Mouse (Mus musculus) limb, embryonic 14.5 days (tissue): ENCODE results near the gene Armh2. TPM values are rescaled to one million over a fixed set of nuclear protein-coding genes. Genes with fewer than 3 reads are reported as not detected.
A peak's percentile ranks its signal among the peaks of the same experiment; 100 is the strongest.

Experiments used
- ATAC-seq: fragments of 200-750 bp; cut with Nextera tagmentation; 2 replicates; pipeline ENCODE4 v1.8.0; 2017; ENCODE audit warnings: low read depth, moderate number of reproducible peaks, moderate TSS enrichment; ENCODE audit not compliant: low FRiP score
- DNase-seq: peaks from one replicate; pipeline ENCODE4 v3.0.0-alpha.2; 2015; ENCODE audit warnings: low spot score
- H3K27ac ChIP-seq: fragments of 300-500 bp; sonication (generic); replicated peaks from 2 replicates; pipeline ENCODE4 v1.5.1; 2014; ENCODE audit warnings: low read depth, mild to moderate bottlenecking, low read length, moderate library complexity, mixed read lengths
- H3K27me3 ChIP-seq: fragments of 300-500 bp; sonication (generic); 2 replicates; pipeline ENCODE4 v1.6.1; 2014; ENCODE audit warnings: low read length, mixed read lengths; ENCODE audit not compliant: control insufficient read depth, insufficient read depth
- H3K36me3 ChIP-seq: fragments of 300-500 bp; sonication (generic); 2 replicates; pipeline ENCODE4 v1.6.1; 2014; ENCODE audit warnings: mild to moderate bottlenecking, low read length, moderate library complexity, mixed read lengths; ENCODE audit not compliant: control insufficient read depth, insufficient read depth
- H3K4me1 ChIP-seq: fragments of 300-500 bp; sonication (generic); 2 replicates; pipeline ENCODE4 v1.6.1; 2014; ENCODE audit warnings: antibody characterized with exemption, low read length, mixed read lengths; ENCODE audit not compliant: control insufficient read depth, insufficient read depth
- H3K4me2 ChIP-seq: fragments of 300-500 bp; sonication (generic); replicated peaks from 2 replicates; pipeline ENCODE4 v1.6.1; 2014; ENCODE audit warnings: low read depth, mild to moderate bottlenecking, low read length, moderate library complexity; ENCODE audit not compliant: severe bottlenecking
- H3K4me3 ChIP-seq: fragments of 300-500 bp; sonication (generic); replicated peaks from 2 replicates; pipeline ENCODE4 v1.5.1; 2014; ENCODE audit warnings: low read length
- H3K9ac ChIP-seq: fragments of 300-500 bp; sonication (generic); 2 replicates; pipeline ENCODE4 v1.6.1; 2014; ENCODE audit warnings: mild to moderate bottlenecking, low read depth, low read length, moderate library complexity; ENCODE audit not compliant: severe bottlenecking
- H3K9me3 ChIP-seq: fragments of 300-500 bp; sonication (generic); 2 replicates; pipeline ENCODE4 v1.6.1; 2016; ENCODE audit warnings: low read length; ENCODE audit not compliant: control insufficient read depth
- POLR2A ChIP-seq: fragments of 200-500 bp; IDR thresholded peaks from 2 replicates; pipeline ENCODE4 v1.8.0; 2012; ENCODE audit warnings: inconsistent platforms, mild to moderate bottlenecking, moderate library complexity, borderline replicate concordance; ENCODE audit not compliant: insufficient read depth, insufficient read length; ENCODE audit errors: extremely low read depth
- WGBS: fragments of 180-500 bp; shearing (Covaris S2); extraction: QIAGEN DNeasy Blood & Tissue Kit; methylation state at CpG from one replicate; pipeline ENCODE4 v1.1.7; 2014; 5-methylcytosine and 5-hydroxymethylcytosine counted together
- polyA plus RNA-seq, 2 experiments: library from polyadenylated mRNA; depleted of rRNA in 1 of 2; stranded (reverse) in 1 of 2; unstranded in 1 of 2; fragments of >200 nt; fragmentation: Nextera tagmentation in 1 of 2; extraction: Ambion mirVana in 1 of 2; gene quantifications; 2 replicates each; pipeline versions ENCODE4 v1.2.1 to v1.2.3; 2012 to 2014

The Armh2 gene
- polyA plus RNA-seq, 2 experiments, result not detected

DNA sequence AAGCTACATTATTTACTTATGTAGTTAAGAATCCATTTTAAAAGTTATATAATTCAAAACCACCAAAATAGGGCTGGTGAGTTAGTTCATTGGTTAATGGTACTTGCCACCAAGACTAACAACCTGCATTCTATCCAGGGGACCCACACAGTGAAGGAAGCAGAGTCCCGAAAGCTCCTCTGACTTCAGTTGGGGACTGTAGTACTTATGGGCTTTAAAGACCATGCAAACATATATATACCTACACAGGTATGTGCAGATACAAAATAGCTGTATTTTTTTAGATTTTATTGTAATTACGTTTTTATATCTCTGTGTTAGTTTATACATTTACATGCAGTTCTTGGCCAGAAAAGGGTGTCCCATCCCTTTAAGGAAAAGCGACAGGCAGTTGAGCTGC lies 15.7 kb downstream of the Armh2 start:
- no peak overlapping the region for H3K4me3 ChIP-seq
- H3K4me2 ChIP-seq, result no peak overlapping the region
- no peak overlapping the region for H3K9ac ChIP-seq
- ATAC-seq, result no peak
- H3K27ac ChIP-seq, result no peak overlapping the region
- peaks cover 43% of the 10 kb centered on the region for H3K36me3 ChIP-seq
- no peak for TF ChIP-seq POLR2A
- no peaks in the 10 kb centered on the region for H3K27me3 ChIP-seq
- peaks cover 5% of the 10 kb centered on the region; the same call in 1 of the 2 replicates for H3K4me1 ChIP-seq
- 94% methylated on average over 3 of the region's 3 CpGs for WGBS
- DNase-seq, result no peak
- H3K9me3 ChIP-seq, result no peaks in the 10 kb centered on the region

DNA sequence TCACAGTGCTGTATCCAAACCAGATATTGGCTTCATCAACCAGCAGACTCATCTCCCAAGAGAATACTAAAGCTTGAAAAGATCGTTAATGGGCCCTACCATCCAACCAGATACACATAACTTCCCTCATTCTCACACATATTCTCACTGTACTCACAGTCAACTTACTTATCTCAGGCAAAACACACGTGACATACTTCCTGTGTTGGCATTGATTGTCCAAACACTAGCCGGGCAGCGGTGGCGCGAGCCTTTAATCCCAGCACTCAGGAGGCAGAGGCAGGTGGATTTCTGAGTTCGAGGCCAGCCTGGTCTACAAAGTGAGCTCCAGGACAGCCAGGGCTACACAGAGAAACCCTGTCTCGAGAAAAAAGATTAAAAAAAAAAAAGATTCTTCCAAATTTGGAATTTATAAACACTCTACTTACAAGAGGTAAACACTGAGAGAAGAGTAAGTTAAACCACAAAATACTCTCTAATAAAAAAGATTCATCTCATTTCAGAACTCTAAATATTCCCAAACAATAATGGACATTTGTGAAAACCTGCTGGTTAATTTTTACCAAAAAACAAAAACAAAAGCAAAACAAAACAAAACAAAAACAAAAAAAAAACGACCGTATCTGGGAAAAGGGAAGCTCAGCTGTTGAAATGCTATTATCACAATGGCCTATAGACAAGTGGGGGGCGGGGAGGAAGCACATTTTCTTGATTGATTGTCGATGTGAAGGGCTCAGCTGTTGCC lies 17.0 kb downstream of the Armh2 start:
- H3K4me2 ChIP-seq, result no peak overlapping the region

DNA sequence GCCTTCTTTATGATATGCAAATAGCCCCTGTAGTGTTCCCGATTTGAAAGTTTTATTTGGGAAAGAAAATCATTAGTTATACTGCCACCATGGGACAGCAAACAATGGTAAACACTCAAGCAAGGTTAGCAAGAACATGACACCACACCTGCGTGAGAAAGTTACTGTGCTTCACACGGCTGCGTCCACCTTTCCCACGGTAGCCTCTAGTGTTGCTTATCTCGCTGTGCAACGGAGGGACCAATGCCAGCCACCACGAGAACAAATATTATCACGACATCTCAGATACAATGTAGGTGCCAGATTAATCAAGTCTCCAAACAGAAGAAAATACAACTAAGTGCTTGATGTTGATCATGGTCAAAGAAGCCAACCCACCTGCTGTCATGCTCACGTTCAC lies 18.4 kb downstream of the Armh2 start:
- WGBS, result 88% methylated on average over 10 of the region's 10 CpGs
- no peak for ATAC-seq

More for the DNA sequence above, 17.0 kb downstream of the Armh2 start:
- H3K36me3 ChIP-seq, result peaks cover 35% of the 10 kb centered on the region
- no peaks in the 10 kb centered on the region for H3K9me3 ChIP-seq
- no peak overlapping the region for H3K4me3 ChIP-seq
- no peak overlapping the region for H3K9ac ChIP-seq
- no peak overlapping the region for H3K27ac ChIP-seq
- no peak for TF ChIP-seq POLR2A
- no peaks in the 10 kb centered on the region for H3K27me3 ChIP-seq
- WGBS, result 90% methylated on average over 12 of the region's 12 CpGs
- peaks cover 9% of the 10 kb centered on the region for H3K4me1 ChIP-seq
- no peak for DNase-seq
- ATAC-seq, result no peak

DNA sequence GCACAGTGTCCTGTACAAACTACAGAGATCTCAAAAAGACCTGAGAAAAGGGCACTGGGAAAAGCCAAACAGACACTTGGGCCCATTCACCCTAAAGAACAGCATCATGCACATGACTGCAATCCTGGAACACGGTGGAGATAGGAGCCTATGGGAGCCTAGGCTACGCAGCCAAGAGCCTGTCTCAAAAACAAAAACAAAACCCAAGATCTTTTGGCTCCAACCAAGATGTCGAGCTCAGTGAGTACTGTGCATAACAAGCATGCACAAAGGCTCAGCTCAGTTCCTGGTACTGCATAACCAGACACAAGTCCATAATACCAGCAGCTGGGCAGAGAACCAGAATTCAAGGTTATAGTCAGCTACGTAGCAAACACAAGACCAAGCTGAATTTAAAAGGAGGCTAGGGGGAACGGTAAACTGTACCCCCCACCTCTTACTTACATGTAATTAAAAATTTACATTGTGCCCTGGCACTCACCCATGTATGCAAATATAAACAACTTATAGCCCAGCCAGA lies 19.4 kb downstream of the Armh2 start:
- WGBS, result 54% methylated on average over 5 of the region's 5 CpGs
- Histone ChIP-seq H3K9ac (peak overlapping the region; percentile 83), H3K36me3 (peaks cover 21% of the 10 kb centered on the region), H3K27me3 (no peaks in the 10 kb centered on the region), H3K4me2 (peak overlapping the region; percentile 72), H3K4me3 (peak overlapping the region; percentile 99), H3K27ac (no peak overlapping the region), H3K9me3 (no peaks in the 10 kb centered on the region), H3K4me1 (peaks cover 9% of the 10 kb centered on the region)
- TF ChIP-seq POLR2A, result no peak
- no peak for ATAC-seq
- no peak for DNase-seq

More for the DNA sequence above, 18.4 kb downstream of the Armh2 start:
- H3K27ac ChIP-seq, result no peak overlapping the region
- TF ChIP-seq POLR2A, result no peak
- H3K4me1 ChIP-seq, result peaks cover 9% of the 10 kb centered on the region
- no peaks in the 10 kb centered on the region for H3K27me3 ChIP-seq
- no peak overlapping the region for H3K4me3 ChIP-seq
- peaks cover 27% of the 10 kb centered on the region for H3K36me3 ChIP-seq
- no peak for DNase-seq
- H3K9me3 ChIP-seq, result no peaks in the 10 kb centered on the region
- H3K4me2 ChIP-seq, result no peak overlapping the region
- no peak overlapping the region for H3K9ac ChIP-seq

DNA sequence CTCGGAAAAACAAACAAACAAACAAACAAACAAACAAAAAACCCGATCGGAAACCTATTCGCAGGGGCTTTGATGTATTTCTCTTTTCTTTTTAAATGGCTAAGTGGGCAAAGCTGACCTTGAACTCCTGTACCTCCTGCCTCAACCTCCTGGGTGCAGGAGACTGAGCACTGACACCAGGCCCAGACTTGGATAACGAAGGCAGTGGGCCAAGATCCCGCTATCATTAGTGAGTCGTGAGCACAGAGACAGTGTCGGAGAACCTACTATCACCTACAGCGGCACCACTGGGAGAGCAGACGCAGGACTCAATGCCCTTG lies 20.0 kb downstream of the Armh2 start:
- Histone ChIP-seq H3K9me3 (no peaks in the 10 kb centered on the region), H3K27me3 (no peaks in the 10 kb centered on the region), H3K4me1 (peaks cover 9% of the 10 kb centered on the region), H3K27ac (peak overlapping the region; percentile 92), H3K9ac (peak overlapping the region; percentile 83), H3K4me3 (peak overlapping the region; percentile 99), H3K4me2 (peak overlapping the region; percentile 72), H3K36me3 (peaks cover 18% of the 10 kb centered on the region)
- ATAC-seq (peak; percentile 58), DNase-seq (no peak)
- 5% methylated on average over 10 of the region's 10 CpGs for whole genome bisulfite sequencing
- TF ChIP-seq POLR2A, result no peak
